Mouse (Mus musculus): Measurements from ENCODE around the gene Sparcl1. TPM values are rescaled to one million over a fixed set of nuclear protein-coding genes. Genes with fewer than 3 reads are reported as not detected.

Gene Sparcl1
- total RNA-seq, 2 experiments from 2014 or later: 35.4 to 50.2 TPM

DNA sequence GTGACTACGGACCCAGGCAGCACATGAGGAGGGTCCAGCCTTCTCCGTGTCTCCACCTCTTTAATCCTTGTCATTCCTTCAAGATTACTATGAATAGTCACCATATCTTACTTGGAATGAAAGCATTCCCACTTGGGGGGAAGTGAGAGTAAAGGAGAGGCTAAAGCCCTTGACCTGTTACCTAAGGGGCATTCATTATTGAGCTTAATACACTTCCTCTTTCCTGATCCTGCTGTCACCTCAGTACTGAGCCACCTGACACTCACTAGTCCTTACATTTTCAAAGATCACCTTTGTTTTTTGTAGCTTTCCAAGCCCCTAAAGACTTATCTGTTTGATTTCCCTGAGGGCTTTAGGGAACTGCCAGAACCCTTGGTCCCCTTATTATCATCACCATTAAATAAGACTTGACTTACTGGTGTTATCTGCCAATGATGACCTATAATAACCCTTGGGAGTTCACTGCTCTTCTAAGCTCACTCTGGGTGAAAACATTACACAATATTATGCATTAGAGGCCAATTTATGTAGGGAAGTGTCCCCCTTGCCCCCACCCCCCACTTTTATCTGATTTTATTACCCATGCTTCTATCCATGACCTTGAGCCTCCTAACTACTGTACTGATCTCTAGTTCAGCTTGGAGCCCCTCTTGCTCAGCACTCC lies 81.0 kb downstream of the Sparcl1 start:
- DNase-seq (ENCODE audit: low spot score in 2 of 2): no peak

Small RNA genes lying within 50 kb of the gene (microRNA-seq; reads per million reads assigned to microRNA genes)
- 0 to 1.2 reads per million in 2 experiments for gene Mir5619 (ENCODE audit: borderline number of aligned reads in 2 of 2)

Other genes starting within 250 kb of the Sparcl1 start
- gene Klhl8, start 202.5 kb downstream of the Sparcl1 start, total RNA-seq (2021): 10 to 100 TPM; 13.6 to 20.2 TPM
- gene Hsd17b13, start 136.3 kb downstream of the Sparcl1 start, total RNA-seq (2021): not detected
- 10 to 100 TPM; 61.8 to 73.0 TPM for gene Hsd17b11, start 91.8 kb downstream of the Sparcl1 start, total RNA-seq (2021)
- gene Nudt9, start 67.4 kb downstream of the Sparcl1 start, total RNA-seq (2021): 10 to 100 TPM; 56.9 to 61.9 TPM
- gene Gm17660, start 36.1 kb downstream of the Sparcl1 start, total RNA-seq (2021): not detected
- not detected for gene Dspp, start 57.0 kb upstream of the Sparcl1 start, total RNA-seq (2021)
- not detected for gene Dmp1, start 88.9 kb upstream of the Sparcl1 start, total RNA-seq (2021)
- gene Ibsp, start 185.4 kb upstream of the Sparcl1 start, total RNA-seq (2021): under 1 TPM in 1 of 2 experiments, not detected in 1; 0.43 TPM
- gene Mepe, start 211.6 kb upstream of the Sparcl1 start, total RNA-seq (2021): not detected

Measured in adrenal gland, adult 18-20 months (tissue).